Mouse (Mus musculus): ENCODE results near the gene Polrmt. TPM values are rescaled to one million over a fixed set of nuclear protein-coding genes. Genes with fewer than 3 reads are reported as not detected.
A peak's percentile ranks its signal among the peaks of the same experiment; 100 is the strongest.

Gene Polrmt
- polyA plus RNA-seq (2012; rRNA removed) (64.1 and 75.3 TPM in 2 replicates), polyA plus RNA-seq (2014; fragmentation: Nextera tagmentation; extraction: Ambion mirVana) (33.4 and 36.6 TPM in 2 replicates)

DNA sequence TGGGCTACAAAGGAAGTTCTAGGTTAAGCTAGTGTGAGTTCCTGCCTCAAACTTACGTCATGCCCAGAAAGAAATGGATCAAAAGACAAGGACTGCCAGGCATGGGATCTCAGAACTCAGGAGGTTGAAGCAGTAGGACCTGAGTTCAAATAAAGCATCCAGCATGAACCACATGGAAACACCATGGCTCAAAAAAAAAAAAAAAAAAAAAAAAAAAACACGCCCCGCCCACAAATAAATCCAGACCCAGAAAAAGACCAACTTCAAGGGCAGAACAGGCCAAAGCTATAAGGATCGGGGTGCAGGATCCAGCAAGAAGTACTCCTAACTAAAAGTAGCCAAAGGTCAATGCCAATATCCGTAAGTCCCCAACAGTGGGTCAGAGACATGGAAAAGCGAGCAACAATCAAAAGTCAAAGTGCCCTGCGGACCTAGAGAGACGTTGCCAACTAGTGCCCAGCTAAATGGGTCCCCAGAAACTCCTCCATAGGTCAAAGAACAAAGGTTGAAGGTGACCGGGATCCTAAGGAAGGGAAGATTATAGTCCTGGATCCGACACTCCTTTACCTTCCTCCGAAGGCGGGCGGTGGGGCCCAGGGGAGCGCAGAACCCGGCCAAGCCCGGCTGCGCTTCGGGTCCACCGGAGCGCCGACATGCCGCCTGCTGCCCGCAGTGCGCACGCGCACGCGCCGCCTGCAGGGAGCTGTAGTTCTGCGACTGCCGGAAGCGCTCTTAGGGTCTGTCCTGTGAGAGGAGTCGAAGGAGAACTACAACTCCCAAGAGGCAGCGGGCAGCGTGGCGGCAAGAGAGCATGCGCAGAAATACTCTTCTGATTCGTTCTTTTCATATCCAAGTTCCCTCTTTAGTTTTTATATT lies at the start of gene Polrmt:
TSS of gene Polrmt (minus strand) at position 684 of the 876 bp plus-strand sequence.
- peak within 1 kb of the TSS; percentile 50 for H3K4me3 ChIP-seq (replicated peaks; ENCODE audit: low read length)
- DNase-seq (ENCODE audit: low spot score): peak; percentile 100
- 2% methylated on average over 38 of the region's 38 CpGs for WGBS
- no peaks in the 10 kb centered on the region for H3K27me3 ChIP-seq (ENCODE audit: control insufficient read depth, insufficient read depth, low read length)
- peaks cover 4% of the 10 kb centered on the region; the same call in 1 of the 2 replicates for H3K4me1 ChIP-seq (ENCODE audit: control insufficient read depth, insufficient read depth, low read length)
- peaks cover 5% of the 10 kb centered on the region; the same call in 1 of the 2 replicates for H3K9me3 ChIP-seq (ENCODE audit: control insufficient read depth, low read length)
- H3K36me3 ChIP-seq (ENCODE audit: control insufficient read depth, insufficient read depth, low read length): peaks cover 32% of the 10 kb centered on the region
- H3K27ac ChIP-seq (replicated peaks; ENCODE audit: low read depth, low read length): no peak within 1 kb of the TSS
- TF ChIP-seq POLR2A (IDR thresholded peaks at IDR 0.05; ENCODE audit: borderline replicate concordance, extremely low read depth, insufficient read depth, insufficient read length): peak; percentile 66; the same call in 1 of the 2 replicates
- peak within 1 kb of the TSS; percentile 50 for H3K9ac ChIP-seq (ENCODE audit: low read depth, low read length, severe bottlenecking)
- peak within 1 kb of the TSS; percentile 54 for H3K4me2 ChIP-seq (replicated peaks; ENCODE audit: low read depth, low read length, severe bottlenecking)
- ATAC-seq (ENCODE audit: low FRiP score, low read depth): peak; percentile 96

DNA sequence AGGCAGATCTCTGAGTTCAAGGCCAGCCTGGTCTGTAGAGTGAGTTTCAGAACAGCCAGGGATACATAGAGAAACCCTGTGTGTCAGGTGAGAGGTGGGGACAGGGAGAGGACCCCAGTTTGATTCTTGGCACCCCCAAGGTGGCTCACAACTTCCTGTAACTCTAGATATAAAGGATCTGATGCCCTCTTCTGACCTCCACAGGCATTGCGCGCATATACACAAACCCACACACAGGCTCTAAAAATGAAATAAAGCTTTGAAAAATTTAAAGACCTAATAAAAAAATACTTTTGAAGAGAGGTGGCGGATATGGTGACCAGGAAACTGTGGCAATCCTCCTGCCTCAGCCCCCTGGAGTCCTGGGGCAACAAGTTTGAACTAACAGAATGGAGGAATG lies 49.5 kb upstream of the Polrmt start:
- no peak overlapping the region for H3K27ac ChIP-seq (replicated peaks; ENCODE audit: low read depth, low read length)
- 88% methylated on average over 3 of the region's 3 CpGs for WGBS
- peaks cover 3% of the 10 kb centered on the region; the same call in 1 of the 2 replicates for H3K36me3 ChIP-seq (ENCODE audit: control insufficient read depth, insufficient read depth, low read length)
- DNase-seq (ENCODE audit: low spot score): no peak
- H3K27me3 ChIP-seq (ENCODE audit: control insufficient read depth, insufficient read depth, low read length): no peaks in the 10 kb centered on the region
- H3K9ac ChIP-seq (ENCODE audit: low read depth, low read length, severe bottlenecking): no peak overlapping the region
- H3K4me1 ChIP-seq (ENCODE audit: control insufficient read depth, insufficient read depth, low read length): peaks cover 9% of the 10 kb centered on the region
- ATAC-seq (ENCODE audit: low FRiP score, low read depth): no peak
- no peak for TF ChIP-seq POLR2A (IDR thresholded peaks at IDR 0.05; ENCODE audit: borderline replicate concordance, extremely low read depth, insufficient read depth, insufficient read length)
- no peak overlapping the region for H3K4me2 ChIP-seq (replicated peaks; ENCODE audit: low read depth, low read length, severe bottlenecking)
- no peaks in the 10 kb centered on the region for H3K9me3 ChIP-seq (ENCODE audit: control insufficient read depth, low read length)
- no peak overlapping the region for H3K4me3 ChIP-seq (replicated peaks; ENCODE audit: low read length)

DNA sequence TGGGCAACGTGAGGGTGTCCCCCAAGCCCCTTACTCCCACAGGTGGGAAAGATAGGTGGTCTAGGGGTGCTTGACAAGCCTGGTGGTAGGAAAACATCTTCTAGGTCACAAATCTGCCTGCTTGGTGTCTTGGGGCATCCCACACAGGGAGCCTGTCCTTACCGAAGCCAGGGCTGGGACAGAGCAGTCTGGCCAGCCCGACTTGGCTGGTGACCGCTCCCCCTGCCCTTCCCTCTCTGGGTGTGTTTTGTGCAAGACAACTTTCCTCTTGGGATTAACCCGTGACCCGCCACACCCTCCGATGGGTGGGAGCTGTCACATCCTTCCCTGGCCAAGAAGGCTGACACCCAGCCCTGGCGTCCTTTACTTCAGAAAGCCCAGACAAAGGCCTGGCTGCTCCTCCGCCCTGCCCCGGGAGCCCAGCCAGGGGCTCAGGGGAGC lies 48.1 kb upstream of the Polrmt start:
- DNase-seq (ENCODE audit: low spot score) (no peak), ATAC-seq (ENCODE audit: low FRiP score, low read depth) (0 out of 2 replicates have a peak, but pooled peaks have one; percentile 21)
- H3K27me3 ChIP-seq (ENCODE audit: control insufficient read depth, insufficient read depth, low read length): no peaks in the 10 kb centered on the region
- peaks cover 3% of the 10 kb centered on the region; the same call in 1 of the 2 replicates for H3K36me3 ChIP-seq (ENCODE audit: control insufficient read depth, insufficient read depth, low read length)
- peak overlapping the region; percentile 76 for H3K4me3 ChIP-seq (replicated peaks; ENCODE audit: low read length)
- peak overlapping the region; percentile 85 for H3K4me2 ChIP-seq (replicated peaks; ENCODE audit: low read depth, low read length, severe bottlenecking)
- WGBS: 11% methylated on average over 10 of the region's 10 CpGs
- no peaks in the 10 kb centered on the region for H3K9me3 ChIP-seq (ENCODE audit: control insufficient read depth, low read length)
- H3K27ac ChIP-seq (replicated peaks; ENCODE audit: low read depth, low read length): peak overlapping the region; percentile 6; the same call in 1 of the 2 replicates
- TF ChIP-seq POLR2A (IDR thresholded peaks at IDR 0.05; ENCODE audit: borderline replicate concordance, extremely low read depth, insufficient read depth, insufficient read length): no peak
- H3K4me1 ChIP-seq (ENCODE audit: control insufficient read depth, insufficient read depth, low read length): peaks cover 9% of the 10 kb centered on the region
- H3K9ac ChIP-seq (ENCODE audit: low read depth, low read length, severe bottlenecking): peak overlapping the region; percentile 85

- H3K36me3 ChIP-seq (ENCODE audit: control insufficient read depth, insufficient read depth, low read length): peaks cover 3% of the 10 kb centered on the region; the same call in 1 of the 2 replicates
- peak overlapping the region; percentile 72 for H3K27ac ChIP-seq (replicated peaks; ENCODE audit: low read depth, low read length)
- no peaks in the 10 kb centered on the region for H3K27me3 ChIP-seq (ENCODE audit: control insufficient read depth, insufficient read depth, low read length)
- peak; percentile 30 for DNase-seq (ENCODE audit: low spot score)
- H3K4me2 ChIP-seq (replicated peaks; ENCODE audit: low read depth, low read length, severe bottlenecking): peak overlapping the region; percentile 85
- ATAC-seq (ENCODE audit: low FRiP score, low read depth): peak; percentile 1
- H3K4me3 ChIP-seq (replicated peaks; ENCODE audit: low read length): peak overlapping the region; percentile 76
- no peaks in the 10 kb centered on the region for H3K9me3 ChIP-seq (ENCODE audit: control insufficient read depth, low read length)
- peaks cover 9% of the 10 kb centered on the region for H3K4me1 ChIP-seq (ENCODE audit: control insufficient read depth, insufficient read depth, low read length)
- H3K9ac ChIP-seq (ENCODE audit: low read depth, low read length, severe bottlenecking): peak overlapping the region; percentile 85
- WGBS: 3% methylated on average over 22 of the region's 38 CpGs
- 0 out of 2 replicates have a peak, but pooled peaks have one; percentile 5 for TF ChIP-seq POLR2A (IDR thresholded peaks at IDR 0.05; ENCODE audit: borderline replicate concordance, extremely low read depth, insufficient read depth, insufficient read length)
These were observed 47.5 kb upstream of the Polrmt start for GRCm38 (mm10) chr10:79793738-79794490.

All from limb, embryonic 14.5 days (tissue).